Mouse (Mus musculus): Measurements from ENCODE around the gene 0610030E20Rik.

The 0610030E20Rik gene

DNA sequence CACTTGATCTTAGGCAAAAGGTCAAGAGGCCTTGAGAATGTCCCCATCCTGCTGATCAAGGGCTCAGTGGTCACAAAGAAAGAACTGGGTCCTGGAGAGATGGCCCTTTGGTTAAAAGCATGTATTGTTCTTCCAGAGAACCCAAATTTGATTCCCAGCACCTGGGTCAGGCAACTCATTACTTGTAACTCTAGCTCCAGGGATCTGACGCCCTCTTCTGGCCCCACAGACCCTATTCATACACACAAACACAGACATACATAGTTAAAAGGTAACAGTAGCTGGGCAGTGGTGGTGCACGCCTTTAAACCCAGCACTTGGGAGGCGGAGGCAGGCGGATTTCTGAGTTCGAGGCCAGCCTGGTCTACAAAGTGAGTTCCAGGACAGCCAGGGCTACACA is 45.2 kb downstream of the 0610030E20Rik start:
- DNase-seq (ENCODE audit: low spot score): no peak

DNA sequence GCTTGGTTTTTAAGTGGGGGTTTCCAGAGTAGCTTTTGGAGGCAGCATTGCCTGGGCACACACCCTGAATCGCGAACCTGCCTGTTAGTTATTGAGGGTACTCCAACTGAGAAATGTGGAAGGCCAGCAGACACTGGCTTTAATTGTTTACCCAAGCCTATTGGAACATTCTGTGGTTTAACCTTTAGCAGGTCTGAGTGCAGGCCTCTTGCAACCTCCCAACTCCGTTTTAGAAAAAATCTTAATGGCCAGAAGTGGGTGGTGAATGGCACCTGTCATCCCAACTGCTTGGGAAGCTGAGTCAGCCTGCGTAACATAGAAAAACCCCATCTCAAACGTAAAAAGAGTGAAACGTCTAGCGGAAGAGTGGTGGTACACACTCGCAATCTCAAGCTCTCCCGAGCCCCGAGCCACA is 49.7 kb downstream of the 0610030E20Rik start:
- DNase-seq (ENCODE audit: low spot score): no peak

DNA sequence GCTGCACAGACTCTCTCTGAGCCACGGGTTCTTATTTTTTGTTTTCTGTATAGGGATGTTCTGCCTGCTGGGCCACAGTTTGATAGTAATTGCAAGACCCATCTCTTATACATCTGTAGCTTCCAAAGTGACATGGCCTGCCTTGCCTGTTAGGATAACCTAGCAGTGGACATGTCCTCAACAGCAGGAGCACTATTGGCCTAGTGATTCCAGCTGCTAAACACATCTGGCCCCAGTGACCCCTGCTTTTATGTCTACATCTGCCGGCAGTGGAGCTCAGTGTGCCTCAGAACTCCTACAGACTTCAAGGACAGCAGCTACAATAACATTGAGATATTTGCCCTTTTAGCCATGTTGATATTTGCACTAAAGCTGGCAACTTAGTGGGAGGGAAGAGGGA is 52.9 kb downstream of the 0610030E20Rik start:
- DNase-seq (ENCODE audit: low spot score): no peak

DNA sequence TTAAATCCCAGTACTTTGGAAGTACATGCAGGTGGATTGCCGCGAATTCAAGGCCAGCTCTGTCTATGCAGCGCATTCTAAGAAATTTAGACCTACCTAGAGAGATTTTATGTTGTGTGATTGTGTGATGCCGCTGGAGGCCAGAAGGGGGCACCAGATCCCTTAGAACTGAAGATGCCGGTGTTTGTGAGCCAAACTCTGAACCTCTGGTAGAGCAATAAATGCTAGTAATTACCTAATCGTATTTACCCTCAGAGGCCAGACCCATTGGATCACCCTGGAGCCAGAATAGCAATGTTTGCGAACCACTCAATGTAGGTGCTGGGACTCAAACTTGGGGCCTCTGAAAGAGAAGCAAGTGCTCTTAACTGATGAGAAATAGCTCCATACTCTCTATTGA is 54.8 kb downstream of the 0610030E20Rik start:
- DNase-seq (ENCODE audit: low spot score): peak; percentile 72

Data from urinary bladder, postnatal 25 days (tissue).